14 mouse cellular contexts compared by ENCODE assay signal in genomic region chr7:112289514-112289913, GRCm38 (mm10).
DNase-seq lines count a peak whose midpoint lies in the region; ATAC-seq and TF ChIP-seq lines count a peak whose summit lies in the region.
"Had no signal": no experiment of that assay in that cellular context is flagged by ENCODE, and none has a peak within 500 bp of the region (broad histone marks: within the 10 kb centered on the region; RNA-seq: fewer than 3 reads in every experiment).

No protein-coding gene starts in this region.

- POLR2A ChIA-PET in Patski (lab: Charles Lee): interaction anchor here (0.6 to 1.8 kb wide), 7 partner anchors 9 to 87 kb away, joined by 3 to 5 read pairs (median 3); partner anchors contain the start of gene Mical2

- H3K9ac ChIP-seq in heart, embryonic 16.5 days (ENCODE audit: low read length): peak overlapping the region; percentile 67
- no peak overlapping the region for H3K9ac ChIP-seq in lung, postnatal 0 days (replicated peaks; ENCODE audit: low read depth)
- H3K9ac ChIP-seq in hindbrain, embryonic 13.5 days: no peak overlapping the region
- H3K9ac ChIP-seq: forebrain, embryonic 13.5 days had no signal

- DNase-seq in Patski (ENCODE audit: low read depth, low spot score): no peak
- peak; percentile 92 for DNase-seq in gastrocnemius, adult 2 months
- DNase-seq in lung, postnatal 0 days (ENCODE audit: low spot score): peak; percentile 86
- no peak for DNase-seq in ovary, postnatal 10 days (ENCODE audit: low spot score)
- DNase-seq in spleen, adult 18-20 months: no peak
- DNase-seq: cerebellum, postnatal 10 days; kidney, postnatal 10 days; layer of hippocampus, postnatal 36 days; liver; right cerebral cortex, postnatal 4 days had no signal

- intact Hi-C loops in gastrocnemius, adult 2 months (cut with DNase I): loop anchor here (2.0 to 5.0 kb wide), 2 partner anchors 57 to 95 kb away; no protein-coding TSS in a partner anchor

- peak overlapping the region; percentile 93 for H3K27ac ChIP-seq in gastrocnemius, adult 2 months
- peak overlapping the region; percentile 98 for H3K27ac ChIP-seq in heart, embryonic 16.5 days (ENCODE audit: low read length)
- H3K27ac ChIP-seq in lung, postnatal 0 days (ENCODE audit: low read length): peak overlapping the region; percentile 80
- no peak overlapping the region for H3K27ac ChIP-seq in hindbrain, embryonic 13.5 days
- H3K27ac ChIP-seq: forebrain, embryonic 13.5 days had no signal

- H3K4me2 ChIP-seq in heart, embryonic 16.5 days (ENCODE audit: low read depth, low read length): peak overlapping the region; percentile 15; the same call in 1 of the 2 replicates
- H3K4me2 ChIP-seq in lung, postnatal 0 days (replicated peaks; ENCODE audit: low read depth, low read length): no peak overlapping the region
- H3K4me2 ChIP-seq in hindbrain, embryonic 13.5 days: no peak overlapping the region
- H3K4me2 ChIP-seq: forebrain, embryonic 13.5 days had no signal

- peak; percentile 9 for ATAC-seq in Patski
- ATAC-seq in heart, embryonic 16.5 days (replicated peaks; ENCODE audit: extremely low read depth, insufficient read depth, low FRiP score): peak; percentile 38
- peak; percentile 89 for ATAC-seq in lung, postnatal 0 days
- no peak for ATAC-seq in hindbrain, embryonic 13.5 days (ENCODE audit: low FRiP score)
- ATAC-seq in megakaryocyte, adult 5-6 weeks (ENCODE audit: poor library complexity, severe bottlenecking): no peak
- ATAC-seq: forebrain, embryonic 13.5 days had no signal

- CTCF ChIA-PET in Patski (lab: Charles Lee): interaction anchor here (2.3 to 3.0 kb wide), 2 partner anchors 11 to 18 kb away, joined by 9 read pairs; no protein-coding TSS in a partner anchor

- peaks cover 3% of the 10 kb centered on the region; the same call in 1 of the 2 replicates for H3K36me3 ChIP-seq in heart, embryonic 16.5 days (ENCODE audit: control insufficient read depth, insufficient read depth)
- H3K36me3 ChIP-seq in lung, postnatal 0 days (ENCODE audit: insufficient read depth, low read length): no peaks in the 10 kb centered on the region
- H3K36me3 ChIP-seq in hindbrain, embryonic 13.5 days: no peaks in the 10 kb centered on the region

- no peak overlapping the region for H3K4me3 ChIP-seq in gastrocnemius, adult 2 months
- no peak overlapping the region for H3K4me3 ChIP-seq in heart, embryonic 16.5 days (ENCODE audit: low read length)
- H3K4me3 ChIP-seq in lung, postnatal 0 days (ENCODE audit: low read depth, low read length): no peak overlapping the region
- no peak overlapping the region for H3K4me3 ChIP-seq in hindbrain, embryonic 13.5 days
- H3K4me3 ChIP-seq: forebrain, embryonic 13.5 days had no signal

- no peaks in the 10 kb centered on the region for H3K27me3 ChIP-seq in Patski
- no peaks in the 10 kb centered on the region for H3K27me3 ChIP-seq in heart, embryonic 16.5 days (ENCODE audit: control insufficient read depth, insufficient read depth, low read length)
- H3K27me3 ChIP-seq in lung, postnatal 0 days (replicated peaks; ENCODE audit: insufficient read depth, low read length): no peaks in the 10 kb centered on the region
- H3K27me3 ChIP-seq in hindbrain, embryonic 13.5 days: no peaks in the 10 kb centered on the region
- H3K27me3 ChIP-seq: forebrain, embryonic 13.5 days had no signal

- 31% methylated on average over 5 of the region's 5 CpGs for WGBS in heart, embryonic 16.5 days
- 61% methylated on average over 5 of the region's 5 CpGs for WGBS in lung, postnatal 0 days
- 76% methylated on average over 5 of the region's 5 CpGs for WGBS in hindbrain, embryonic 13.5 days

- no peak for TF ChIP-seq CTCF in Patski (IDR thresholded peaks at IDR 0.05)
- TF ChIP-seq CTCF in gastrocnemius, adult 2 months (IDR thresholded peaks at IDR 0.05): no peak
- no peak for TF ChIP-seq CTCF in lung, postnatal 0 days (IDR thresholded peaks at IDR 0.05)

- in situ Hi-C loops in Patski (cut with MboI; ENCODE audit: low pct_unique_long_range_greater_than_20kb): no loop called here

- H3K4me1 ChIP-seq in heart, embryonic 16.5 days (ENCODE audit: control insufficient read depth, insufficient read depth, low read length): peaks cover 81% of the 10 kb centered on the region
- H3K4me1 ChIP-seq in lung, postnatal 0 days (ENCODE audit: insufficient read depth, low read depth, low read length): peaks cover 8% of the 10 kb centered on the region
- no peaks in the 10 kb centered on the region; the same call in 1 of the 2 replicates for H3K4me1 ChIP-seq in hindbrain, embryonic 13.5 days (replicated peaks)
- H3K4me1 ChIP-seq: forebrain, embryonic 13.5 days had no signal

- peak; percentile 81 for TF ChIP-seq EP300 in lung, postnatal 0 days (IDR thresholded peaks at IDR 0.05)

- H3K9me3 ChIP-seq in heart, embryonic 16.5 days (replicated peaks; ENCODE audit: control insufficient read depth, low read length): no peaks in the 10 kb centered on the region
- H3K9me3 ChIP-seq in lung, postnatal 0 days (ENCODE audit: low read length): no peaks in the 10 kb centered on the region
- no peaks in the 10 kb centered on the region for H3K9me3 ChIP-seq in hindbrain, embryonic 13.5 days
- H3K9me3 ChIP-seq: forebrain, embryonic 13.5 days had no signal

Comparison
In these comparisons a context has a peak if more than half of its experiments do, and no peak if none do; other contexts are left out.
1. ATAC-seq: peak in Patski (single experiment), heart, embryonic 16.5 days (single experiment) and lung, postnatal 0 days (single experiment); none in hindbrain, embryonic 13.5 days (single experiment) and megakaryocyte, adult 5-6 weeks (single experiment).
2. DNase-seq: peak in gastrocnemius, adult 2 months (single experiment) and lung, postnatal 0 days (single experiment); none in Patski (single experiment), ovary, postnatal 10 days (single experiment) and spleen, adult 18-20 months (0 of 2).